Mouse (Mus musculus) adrenal gland, postnatal 36 days (tissue): ENCODE results near the gene Sik3. TPM values are rescaled to one million over a fixed set of nuclear protein-coding genes. Genes with fewer than 3 reads are reported as not detected.
"Not testable (repeated sequence)": the region's sequence is repeated elsewhere in the genome, so short reads cannot be mapped to it uniquely, and the experiment has no call there.

ENCODE experiments used
- DNase-seq, 2 experiments: peaks; one replicate each; pipeline ENCODE4 v3.0.0; 2021; ENCODE audit warnings: mixed read lengths in 1 of 2
- total RNA-seq, 2 experiments: library from RNA; stranded (reverse); gene quantifications; 2 replicates each; pipeline ENCODE4 v1.2.3; 2021

Sik3 gene
- total RNA-seq, 2 experiments from 2014 or later = 55.1 to 60.0 TPM

DNA sequence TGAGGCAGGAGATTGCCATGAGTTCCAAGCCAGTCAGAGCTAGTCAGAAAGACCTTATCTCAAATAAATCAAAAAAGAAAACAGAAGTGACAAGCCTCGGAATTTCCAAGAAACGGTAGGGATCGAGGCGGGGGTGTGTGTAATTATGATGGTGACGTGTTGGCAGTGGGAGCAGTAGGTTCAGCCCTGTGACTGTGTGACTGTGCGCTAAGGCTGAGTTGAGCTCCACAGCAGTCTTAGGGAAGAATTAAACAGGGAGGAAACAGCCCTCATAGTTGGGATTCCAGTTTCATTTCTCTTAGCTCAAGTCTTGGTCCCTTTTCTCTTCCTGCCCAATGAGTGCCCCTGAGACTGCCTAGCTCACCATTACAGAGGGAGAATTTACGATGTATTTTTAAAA is 98.0 kb downstream of the Sik3 start:
- DNase-seq = peak; percentile 16 to 35

DNA sequence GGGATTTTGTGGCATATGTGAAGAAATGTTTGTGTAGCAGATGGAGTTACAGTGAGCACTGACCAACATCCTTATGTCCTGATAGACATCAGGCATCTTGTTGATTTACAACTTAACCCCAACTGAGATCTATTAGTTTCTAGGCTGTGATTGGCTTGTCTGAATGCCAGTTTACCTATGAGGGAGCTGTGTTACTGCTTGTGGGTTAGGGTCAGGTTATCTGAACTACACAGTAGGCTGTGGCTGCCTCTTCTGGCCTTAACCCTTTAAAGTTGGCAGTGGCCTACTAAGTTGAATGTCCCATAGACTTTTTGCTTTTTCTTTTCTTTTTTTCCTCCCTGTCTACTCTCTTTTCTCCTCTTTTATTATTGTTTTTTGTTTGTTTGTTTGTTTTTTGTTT is 98.7 kb downstream of the Sik3 start:
- DNase-seq = no peak

DNA sequence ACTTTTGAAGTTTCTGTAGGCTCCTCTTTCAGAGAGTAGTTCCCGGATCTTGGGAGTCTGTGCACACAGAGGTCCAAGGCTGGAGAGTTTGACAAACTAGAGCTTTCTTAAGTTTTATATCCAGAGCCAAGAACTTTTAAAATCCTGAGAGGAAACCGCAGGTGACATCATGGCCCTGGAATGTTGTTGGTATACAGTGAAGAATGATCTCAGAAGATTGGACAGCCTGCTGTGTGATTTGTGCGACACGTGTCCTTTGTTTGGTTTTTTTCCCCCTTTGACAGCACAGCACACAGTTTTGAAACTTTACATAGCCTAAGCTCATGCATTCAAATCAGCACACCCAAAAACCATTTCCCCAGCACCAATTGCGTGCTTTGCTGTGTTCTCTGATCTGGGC is 99.6 kb downstream of the Sik3 start:
- DNase-seq = peak; percentile 67 to 70

DNA sequence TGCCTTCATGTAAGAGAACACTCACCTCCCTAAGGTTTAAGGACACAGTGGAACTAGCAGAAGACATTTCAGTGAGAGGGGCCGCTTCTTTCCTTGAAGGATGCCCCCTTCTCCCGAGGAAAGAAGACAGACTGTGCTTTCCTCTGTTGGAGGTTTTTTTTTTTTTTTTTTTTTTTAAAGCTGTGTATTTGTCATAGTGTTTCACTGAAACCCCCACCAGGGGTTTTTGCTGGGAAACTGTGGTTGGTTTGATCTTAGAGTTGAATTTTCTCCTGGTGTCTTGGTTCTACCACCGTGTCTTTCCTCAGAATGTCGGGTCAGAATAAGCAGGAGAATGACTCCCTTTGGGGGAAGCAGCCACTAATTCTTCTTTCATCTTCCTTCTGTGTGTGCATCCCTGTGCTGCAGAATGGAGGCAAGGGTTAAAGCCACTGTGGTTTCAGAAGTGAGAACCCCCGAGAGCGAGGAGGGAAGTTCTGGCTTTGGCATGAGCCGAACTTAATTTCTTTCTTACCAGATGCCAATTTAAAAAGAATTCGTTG is 106.3 kb downstream of the Sik3 start:
- no peak for DNase-seq

DNA sequence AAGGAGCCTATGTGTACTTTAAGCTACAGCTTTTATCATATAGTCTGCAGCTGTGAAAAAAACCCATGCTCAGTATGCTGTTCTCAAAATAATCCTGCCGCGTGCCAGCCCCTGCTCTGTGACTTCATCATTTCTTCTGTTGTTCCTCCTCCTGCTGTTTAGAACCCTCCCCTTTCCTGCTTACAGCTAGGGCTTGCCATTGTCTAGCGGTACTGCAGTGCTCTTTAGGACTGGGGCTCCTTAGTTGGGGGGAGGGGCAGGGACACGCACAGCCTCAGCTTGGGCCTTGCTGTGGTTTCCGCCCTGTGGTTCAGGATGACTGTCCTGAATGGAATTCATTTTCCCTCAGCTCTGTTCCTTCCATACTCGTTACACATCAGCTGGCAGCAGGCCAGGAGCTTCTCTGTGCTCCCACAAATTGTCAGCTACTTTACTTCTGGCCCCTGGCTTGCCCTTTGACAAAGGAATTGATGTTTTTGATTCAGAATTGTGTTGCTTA is 107.4 kb downstream of the Sik3 start:
- peak; percentile 92 to 95 for DNase-seq

DNA sequence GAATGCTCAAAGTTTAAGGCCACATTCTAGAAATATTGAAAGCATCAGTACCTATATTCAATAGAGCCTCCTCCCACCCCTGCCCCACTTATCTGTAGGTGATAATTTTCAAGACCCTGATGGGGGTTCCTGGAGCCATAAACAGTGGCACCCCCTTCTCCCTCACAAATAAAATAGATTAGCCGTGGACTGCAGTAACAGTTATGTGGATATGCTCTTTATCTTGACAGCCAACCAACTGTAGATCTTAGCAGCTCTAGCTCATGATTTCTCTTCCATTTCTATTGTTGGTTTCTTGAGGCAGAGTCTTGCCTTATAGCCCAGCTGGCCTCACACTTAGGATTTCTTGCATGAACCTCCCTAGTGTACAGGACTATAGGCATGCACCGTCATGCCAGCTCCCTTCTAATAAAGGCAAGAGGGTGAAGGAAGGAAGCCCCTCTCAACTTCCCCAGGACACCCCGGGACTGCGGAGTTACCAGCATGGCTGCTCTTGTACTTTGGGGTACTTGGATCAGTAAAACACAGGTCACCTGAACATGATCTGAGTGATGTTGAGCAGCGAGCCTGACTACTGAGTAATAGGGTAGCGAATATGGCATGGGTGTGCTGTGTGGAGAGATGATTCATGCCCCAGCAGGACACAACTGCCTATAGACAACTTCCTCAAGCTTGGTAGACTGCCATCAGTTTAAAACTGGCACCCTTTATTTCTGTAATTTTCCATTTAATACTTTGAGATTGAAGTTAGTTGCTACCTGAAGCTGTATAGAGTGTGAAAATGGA is 108.0 kb downstream of the Sik3 start:
- no peak for DNase-seq

DNA sequence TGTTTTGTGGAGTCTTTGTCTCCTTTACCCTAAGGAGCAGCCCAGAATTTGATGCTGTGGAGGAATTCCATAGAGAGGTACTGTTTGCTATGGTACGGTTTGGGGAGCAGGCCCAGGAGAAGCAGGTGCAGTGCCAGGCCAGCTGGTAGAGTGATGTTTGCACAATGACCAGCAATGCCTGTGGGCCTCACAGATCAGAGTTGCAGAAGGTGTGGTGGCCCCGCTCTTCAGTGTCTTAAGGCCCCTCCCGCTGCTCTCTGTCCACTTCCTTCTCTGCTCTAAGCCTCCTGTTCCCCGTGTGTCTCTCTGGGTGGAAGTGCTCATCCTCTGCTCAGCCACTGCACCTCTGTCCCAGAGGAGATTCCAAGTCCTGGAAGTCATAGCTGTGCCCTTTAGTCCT is 108.9 kb downstream of the Sik3 start:
- DNase-seq = no peak

DNA sequence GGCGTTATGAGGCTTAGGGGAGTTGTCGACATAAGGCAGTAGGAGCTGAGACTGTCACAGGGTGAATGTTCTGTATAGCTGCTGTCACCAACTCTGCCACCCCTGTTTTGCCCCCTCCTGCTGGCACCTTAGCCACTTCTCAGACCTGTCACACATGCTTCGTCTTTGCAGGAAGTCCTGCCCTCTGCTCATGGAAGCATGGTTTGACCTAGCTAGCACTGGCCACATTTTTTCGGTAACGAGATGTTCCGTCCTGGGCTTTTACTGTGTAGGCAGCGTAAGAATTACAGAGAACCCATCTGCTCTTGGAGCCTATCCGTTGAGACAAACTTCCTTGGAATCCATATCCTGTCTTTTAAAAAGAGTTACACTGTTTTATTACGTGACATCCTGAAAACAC is 110.1 kb downstream of the Sik3 start:
- DNase-seq = no peak

DNA sequence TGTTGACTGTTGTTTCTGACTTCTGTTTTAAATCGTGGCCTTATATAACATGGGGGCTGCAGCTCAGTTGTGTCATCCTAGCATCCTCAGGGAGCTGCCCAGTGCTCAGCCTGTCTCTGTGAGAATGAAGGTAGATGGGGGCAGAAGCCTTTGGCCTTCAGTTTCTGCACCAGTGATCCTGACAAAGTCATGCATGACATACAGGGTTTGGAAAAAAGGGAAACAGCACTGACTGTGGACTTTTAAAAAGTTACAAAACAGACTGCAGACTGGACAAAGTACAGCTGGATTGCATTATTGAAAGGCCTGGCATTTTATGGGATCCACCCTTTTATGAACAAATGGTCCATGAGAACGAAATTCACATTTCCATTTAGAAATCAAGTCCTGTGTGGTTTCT is 113.7 kb downstream of the Sik3 start:
- no peak for DNase-seq

DNA sequence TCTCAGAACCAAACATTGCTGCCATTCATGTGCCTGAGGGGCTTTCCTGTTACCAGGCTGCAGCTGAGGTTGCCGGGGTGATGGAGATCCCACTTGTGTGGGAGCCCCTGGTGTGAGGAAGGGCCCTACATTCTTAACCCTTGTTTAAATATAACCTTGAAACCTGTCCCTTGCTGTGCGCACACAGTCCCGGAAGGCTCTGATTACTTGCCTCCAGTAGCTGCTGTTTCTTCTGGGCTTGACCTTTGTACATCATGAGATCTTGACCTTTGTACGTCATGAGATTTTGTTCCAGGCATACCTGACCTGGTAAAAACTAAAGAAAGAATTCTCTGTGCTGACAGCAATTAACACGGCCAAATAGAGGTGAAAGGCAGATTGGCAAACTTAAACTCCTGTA is 114.7 kb downstream of the Sik3 start:
- no peak for DNase-seq

DNA sequence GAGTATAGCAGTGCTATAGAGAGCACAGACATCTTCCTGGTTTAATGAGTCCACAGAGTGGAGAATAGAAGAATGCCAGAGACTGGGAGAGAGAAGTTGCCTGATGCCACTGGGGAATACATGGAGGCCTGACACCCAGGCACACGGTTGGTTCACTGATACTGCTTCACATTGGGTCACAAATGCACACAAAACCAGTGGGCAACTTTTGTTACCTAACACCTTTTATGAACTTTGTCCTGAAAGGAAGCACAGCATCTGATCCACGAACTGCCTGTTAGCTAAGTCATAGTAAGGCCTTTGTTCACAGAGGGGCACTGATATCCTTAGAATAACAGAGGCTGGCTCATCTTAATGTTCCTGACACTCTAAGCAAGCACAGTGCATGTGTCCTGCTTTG is 116.6 kb downstream of the Sik3 start:
- DNase-seq = no peak

DNA sequence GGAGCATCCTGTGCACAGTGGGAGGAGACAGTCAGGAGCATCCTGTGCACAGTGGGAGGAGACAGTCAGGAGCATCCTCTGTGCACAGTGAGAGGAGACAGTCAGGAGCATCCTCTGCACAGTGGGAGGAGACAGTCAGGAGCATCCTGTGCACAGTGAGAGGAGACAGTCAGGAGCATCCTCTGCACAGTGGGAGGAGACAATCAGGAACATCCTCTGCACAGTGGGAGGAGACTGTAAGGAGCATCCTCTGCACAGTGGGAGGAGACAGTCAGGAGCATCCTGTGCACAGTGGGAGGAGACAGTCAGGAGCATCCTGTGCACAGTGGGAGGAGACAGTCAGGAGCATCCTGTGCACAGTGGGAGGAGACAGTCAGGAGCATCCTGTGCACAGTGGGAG is 120.2 kb downstream of the Sik3 start:
- not testable (repeated sequence) for DNase-seq

DNA sequence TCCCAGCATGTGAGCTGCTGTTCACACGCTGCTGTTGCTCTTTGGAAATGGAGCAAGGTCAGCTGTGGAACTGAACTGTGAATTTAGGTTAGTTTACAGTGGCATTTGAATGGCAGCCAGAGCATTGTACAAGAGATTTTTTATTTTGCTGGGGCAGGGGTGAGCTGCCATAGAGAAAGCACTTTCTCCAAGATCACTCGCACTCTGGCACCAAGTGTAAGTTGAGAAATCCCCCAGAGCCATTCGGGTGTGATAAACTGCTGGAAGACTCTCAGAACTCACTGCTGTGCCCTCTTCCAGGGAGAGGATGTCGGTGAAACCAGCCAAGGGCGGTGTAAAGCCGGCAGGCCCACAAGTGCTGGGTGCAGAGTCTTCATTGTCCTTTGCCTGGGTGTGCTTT is 126.2 kb downstream of the Sik3 start:
- peak; percentile 29 to 48 for DNase-seq

DNA sequence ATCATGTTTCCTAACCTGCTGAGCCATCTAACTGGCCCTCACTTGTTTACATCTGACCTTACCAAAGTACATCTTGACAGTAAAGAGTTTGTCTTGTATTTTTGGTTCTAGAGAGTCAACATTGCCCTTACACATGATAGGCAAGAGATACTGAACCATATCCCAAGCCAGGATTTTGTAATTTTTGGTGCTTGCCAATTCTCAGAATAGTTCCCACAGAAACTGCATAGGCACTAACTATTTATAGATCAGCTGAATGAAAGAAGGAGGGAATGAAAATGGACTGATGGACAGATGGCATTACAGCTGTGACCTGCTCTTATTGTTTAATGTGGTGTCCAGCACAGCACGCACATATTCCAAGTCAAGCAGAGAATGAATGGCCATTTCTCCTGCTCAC is 128.2 kb downstream of the Sik3 start:
- DNase-seq = no peak

DNA sequence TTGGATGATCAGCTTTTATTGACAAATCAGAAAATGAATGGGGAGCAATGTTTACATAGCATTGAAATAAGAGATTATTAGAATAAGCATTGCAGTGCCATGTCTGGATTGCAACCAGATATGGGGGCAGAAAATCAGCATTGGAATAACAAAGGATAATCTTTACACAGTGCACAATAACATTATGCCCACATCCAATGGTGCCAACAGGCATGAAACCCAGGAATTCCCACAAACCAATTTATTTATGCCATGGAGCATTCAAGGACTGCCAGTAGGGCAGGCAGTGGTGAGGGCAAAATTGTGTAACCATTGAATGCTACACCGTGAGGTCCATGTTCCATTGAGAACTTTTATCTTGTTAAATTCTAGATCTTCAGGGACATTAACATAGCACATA is 129.4 kb downstream of the Sik3 start:
- no peak for DNase-seq

DNA sequence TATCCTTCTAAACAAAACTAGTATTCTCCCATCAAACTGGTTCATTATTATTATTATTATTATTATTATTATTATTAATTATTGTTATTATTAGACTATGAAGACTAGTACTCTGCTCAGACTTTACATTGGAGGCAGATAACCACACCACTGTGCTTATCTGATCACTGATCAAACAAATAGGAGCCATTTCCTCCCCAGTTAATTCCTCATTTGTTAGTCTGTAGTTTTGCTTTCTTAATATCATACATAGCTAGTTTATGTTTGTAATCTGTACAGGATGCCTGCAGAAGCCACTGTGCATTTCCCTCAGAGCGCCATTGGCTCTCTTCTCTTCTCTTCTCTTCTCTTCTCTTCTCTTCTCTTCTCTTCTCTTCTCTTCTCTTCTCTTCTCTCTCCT is 129.9 kb downstream of the Sik3 start:
- DNase-seq = no peak

DNA sequence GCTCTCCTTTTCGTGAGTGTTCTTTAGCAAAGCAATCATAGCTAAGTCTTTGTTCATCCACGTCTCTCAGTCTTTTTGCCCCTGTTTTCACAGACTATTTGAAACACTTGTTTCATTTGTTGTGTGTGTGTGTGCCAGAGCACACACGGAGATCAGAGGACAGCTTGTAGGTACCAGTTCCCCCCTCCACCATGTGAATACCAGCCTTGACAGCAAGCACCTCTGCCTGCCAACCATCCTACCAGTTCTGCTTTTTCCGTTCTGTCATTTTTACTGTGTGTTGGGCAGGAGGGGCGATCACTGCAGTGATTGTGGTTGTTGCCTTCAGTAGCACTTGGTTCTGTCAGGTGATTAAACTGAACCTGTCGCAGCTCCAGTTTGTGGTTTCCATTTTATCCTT is 132.4 kb downstream of the Sik3 start:
- no peak for DNase-seq

DNA sequence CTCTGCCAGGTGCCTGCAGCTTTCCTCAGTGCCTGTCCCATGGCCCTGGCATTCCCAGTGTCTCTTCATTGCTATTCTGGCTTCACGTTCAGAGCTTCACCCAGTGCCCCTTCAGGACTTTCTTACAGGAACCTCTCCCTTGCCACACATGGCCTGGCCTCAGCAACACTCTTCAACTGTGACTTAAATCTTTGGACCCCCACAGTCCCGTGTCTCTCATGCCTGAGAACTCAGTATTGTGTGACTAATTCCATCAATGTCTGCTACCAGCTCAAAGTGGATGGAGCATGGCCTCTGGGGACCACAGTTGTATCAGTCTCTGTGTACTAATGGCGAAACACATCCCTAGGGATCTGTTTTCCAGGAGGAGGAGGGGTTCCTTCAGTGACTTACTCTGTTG is 133.8 kb downstream of the Sik3 start:
- DNase-seq = no peak

DNA sequence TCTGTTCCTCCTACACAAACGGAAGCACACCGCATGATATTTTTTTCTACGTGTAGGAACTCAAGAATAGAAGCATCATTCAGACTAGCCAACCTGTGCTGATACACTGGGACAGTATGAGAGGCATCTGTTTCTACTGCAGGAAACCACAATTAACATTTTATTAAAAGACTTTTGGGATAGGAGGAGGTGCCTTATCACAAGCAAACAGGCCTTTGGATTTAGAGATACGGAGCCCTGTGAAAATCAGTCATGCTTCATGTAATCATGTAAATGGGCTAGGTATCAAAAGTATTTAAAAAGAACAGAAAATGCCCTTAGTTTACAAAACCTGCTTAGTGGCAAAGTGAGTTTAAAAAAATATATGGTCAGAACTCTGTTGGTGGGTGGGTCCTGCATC is 136.1 kb downstream of the Sik3 start:
- DNase-seq = no peak

DNA sequence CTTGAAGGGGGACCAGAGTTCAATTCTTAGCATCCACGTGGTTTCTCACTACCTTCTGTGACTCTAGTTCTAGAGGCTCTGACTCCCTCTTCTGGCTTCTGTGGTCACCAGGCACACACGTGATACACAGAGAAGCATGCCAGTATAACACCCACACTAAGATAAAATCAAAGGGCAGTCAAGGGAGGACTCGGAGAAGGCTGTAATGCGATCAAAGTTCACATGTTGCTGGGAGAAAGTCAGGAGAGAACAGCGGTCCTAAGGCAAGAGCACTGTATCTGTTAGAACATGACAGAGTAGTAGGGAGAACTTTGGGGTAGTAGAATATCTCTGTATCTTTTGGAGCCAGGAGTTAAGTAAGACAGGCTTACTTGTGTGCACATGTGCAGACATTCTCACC is 136.8 kb downstream of the Sik3 start:
- no peak for DNase-seq

DNA sequence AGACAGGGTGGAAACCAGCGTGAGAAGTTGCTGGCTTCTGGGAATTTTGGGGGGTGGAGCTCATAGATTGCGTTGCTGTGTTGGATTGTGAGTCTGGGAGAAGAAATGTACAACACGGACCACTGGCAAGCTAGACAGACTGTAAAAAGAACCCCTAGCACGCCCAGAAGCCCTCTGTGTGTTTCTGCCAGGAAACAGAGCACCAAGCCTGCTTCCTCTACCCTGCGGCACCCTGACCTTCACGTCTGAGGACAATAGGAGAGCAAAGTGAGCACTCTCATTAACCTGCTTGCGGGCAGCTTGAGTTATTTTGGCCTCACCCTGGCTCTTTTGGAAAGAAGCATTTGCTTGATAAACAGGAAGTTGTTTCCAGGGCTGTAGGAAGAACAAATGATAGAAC is 137.5 kb downstream of the Sik3 start:
- DNase-seq = peak; percentile 34 to 53

DNA sequence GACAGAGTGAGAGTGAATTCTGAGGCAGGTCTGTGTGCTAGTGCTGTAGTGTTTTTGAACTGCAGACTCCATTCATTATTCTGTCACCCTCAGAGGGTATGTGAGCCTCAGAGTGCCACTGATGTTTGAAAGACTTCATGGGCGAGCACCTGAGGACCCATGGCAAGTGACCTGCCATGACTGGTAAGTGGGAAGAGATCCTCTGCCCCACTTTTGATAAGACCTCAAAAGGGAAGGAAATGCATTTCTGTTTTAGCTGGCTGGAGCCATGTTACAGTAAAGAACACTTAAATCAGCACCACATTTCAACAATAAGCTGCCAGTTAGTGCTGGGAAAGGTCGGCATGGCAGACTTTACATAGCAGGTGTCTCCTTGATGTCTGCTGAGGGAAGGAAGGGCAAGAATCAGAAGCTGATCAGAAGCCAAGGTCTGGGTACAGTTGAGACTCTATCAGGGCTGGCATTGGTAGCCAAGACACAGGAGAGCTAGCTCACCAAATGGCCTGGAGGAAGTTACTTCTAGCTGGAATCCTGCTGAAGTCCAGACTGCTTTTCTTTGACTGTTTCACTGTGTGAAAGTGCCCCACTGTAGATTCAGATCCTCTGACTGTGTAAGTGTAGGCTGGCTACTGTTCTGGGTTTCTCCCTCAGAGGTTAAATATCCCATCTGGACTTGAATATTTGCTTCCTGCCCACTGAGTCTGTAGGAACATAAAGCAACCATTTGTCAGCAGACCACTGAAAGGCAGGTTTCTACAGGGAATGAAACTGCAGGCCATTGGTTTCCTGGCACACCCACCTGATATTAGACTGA is 138.5 kb downstream of the Sik3 start:
- no peak for DNase-seq

DNA sequence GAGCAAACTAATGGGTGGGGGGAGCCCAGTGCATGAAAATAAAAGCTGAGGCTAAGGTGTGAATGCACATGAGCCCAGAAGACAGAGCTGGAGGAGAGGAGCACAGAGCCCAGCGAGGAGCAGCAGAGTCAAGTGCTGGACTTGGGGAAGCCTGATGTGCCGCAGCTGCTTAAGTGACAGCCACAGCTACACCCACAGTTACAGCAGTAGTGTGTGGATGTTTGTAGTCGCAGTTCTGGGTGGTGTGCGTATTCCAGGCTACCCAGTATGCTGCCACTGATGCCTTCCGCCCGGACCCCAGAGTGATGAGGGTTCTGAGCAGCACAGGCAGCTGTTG is 139.1 kb downstream of the Sik3 start:
- DNase-seq = no peak
